In genomic region chr12:50697492-50697891, GRCm38 (mm10) we compare ENCODE assay signal across 7 mouse cellular contexts. TPM values are rescaled to one million over a fixed set of nuclear protein-coding genes. Genes with fewer than 3 reads are reported as not detected.
DNase-seq lines count a peak whose midpoint lies in the region; ATAC-seq and TF ChIP-seq lines count a peak whose summit lies in the region.

No protein-coding gene starts in this region.

- H3K9me3 ChIP-seq in forebrain, postnatal 0 days (ENCODE audit: low read length): no peaks in the 10 kb centered on the region

- peak; percentile 83 for TF ChIP-seq CTCF in forebrain, postnatal 0 days (IDR thresholded peaks at IDR 0.05; ENCODE audit: low read depth)

- no peak overlapping the region for H3K27ac ChIP-seq in forebrain, postnatal 0 days (ENCODE audit: low read depth, low read length)

- no peak overlapping the region for H3K4me2 ChIP-seq in forebrain, postnatal 0 days (ENCODE audit: low read depth)

- no peaks in the 10 kb centered on the region for H3K4me1 ChIP-seq in forebrain, postnatal 0 days (ENCODE audit: insufficient read depth)

- peak; percentile 12 to 28 for DNase-seq in kidney, adult 8-10 months
- DNase-seq in kidney, postnatal 4 days: no peak
- peak; percentile 79 for DNase-seq in brain, adult 2 months (ENCODE audit: low read depth, low spot score)
- peak; percentile 77 for DNase-seq in forebrain, postnatal 0 days
- DNase-seq in left cerebral cortex, postnatal 25 days (ENCODE audit: low spot score in 2 of 2): peak; percentile 34 to 71
- no peak for DNase-seq in urinary bladder, adult 18-20 months (ENCODE audit: low spot score in 2 of 2)
- DNase-seq in ovary, adult 18-20 months (ENCODE audit: low spot score): no peak

- intact Hi-C loops in left cerebral cortex, postnatal 25 days (cut with DNase I): loop anchor here (2.0 to 5.0 kb wide), 3 partner anchors 245 to 1325 kb away; no protein-coding TSS in a partner anchor

- no peaks in the 10 kb centered on the region for H3K36me3 ChIP-seq in forebrain, postnatal 0 days (ENCODE audit: insufficient read depth)

- no peak overlapping the region for H3K9ac ChIP-seq in forebrain, postnatal 0 days

- no peaks in the 10 kb centered on the region for H3K27me3 ChIP-seq in forebrain, postnatal 0 days (ENCODE audit: insufficient read depth, low read length)

- H3K4me3 ChIP-seq in forebrain, postnatal 0 days (ENCODE audit: low read depth, low read length): no peak overlapping the region

- 3% methylated on average over 3 of the region's 3 CpGs for WGBS in forebrain, postnatal 0 days

- peak; percentile 92 for ATAC-seq in forebrain, postnatal 0 days

RNA-seq across cellular contexts. Expression of gene Prkd1, which starts 48.6 kb away (rescaled TPM):
- total RNA-seq in forebrain, postnatal 0 days (2014; rRNA removed): 7.4 and 7.8 TPM in 2 replicates
- 2.5 and 3.7 TPM in 2 replicates for polyA plus RNA-seq in forebrain, postnatal 0 days (2015; fragmentation: Nextera tagmentation; extraction: Ambion mirVana)
- 1 to 10 TPM; 7.5 to 8.4 TPM for total RNA-seq in left cerebral cortex, postnatal 25 days (2021)

Comparison
In these comparisons a context has a peak if more than half of its experiments do, and no peak if none do; other contexts are left out.
1. DNase-seq: peak in kidney, adult 8-10 months (2 of 2), brain, adult 2 months (single experiment), forebrain, postnatal 0 days (single experiment) and left cerebral cortex, postnatal 25 days (2 of 2); none in kidney, postnatal 4 days (0 of 2), urinary bladder, adult 18-20 months (0 of 2) and ovary, adult 18-20 months (single experiment).